Mouse (Mus musculus) stomach, postnatal 0 days (tissue): ENCODE results near the gene Unc119b. TPM values are rescaled to one million over a fixed set of nuclear protein-coding genes. Genes with fewer than 3 reads are reported as not detected.
"Not testable (repeated sequence)": the region's sequence is repeated elsewhere in the genome, so short reads cannot be mapped to it uniquely, and the experiment has no call there.

Experiments
- ATAC-seq: fragments of 200-750 bp; cut with Nextera tagmentation; 2 replicates; pipeline ENCODE4 v1.8.0; 2017; ENCODE audit not compliant: low FRiP score, low TSS enrichment
- DNase-seq: peaks from one replicate; pipeline ENCODE4 v3.0.0-alpha.2; 2016; ENCODE audit warnings: low spot score
- H3K27ac ChIP-seq: fragments of 300-500 bp; sonication (generic); replicated peaks from 2 replicates; pipeline ENCODE4 v1.5.1; 2014; ENCODE audit warnings: mild to moderate bottlenecking, control low read depth
- H3K27me3 ChIP-seq: fragments of 300-500 bp; sonication (generic); 2 replicates; pipeline ENCODE4 v1.6.1; 2014; ENCODE audit warnings: low read length; ENCODE audit not compliant: control insufficient read depth, insufficient read depth
- H3K36me3 ChIP-seq: fragments of 300-500 bp; sonication (generic); 2 replicates; pipeline ENCODE4 v1.6.1; 2014; ENCODE audit warnings: low read length, mixed read lengths; ENCODE audit not compliant: control insufficient read depth, insufficient read depth
- H3K4me1 ChIP-seq: fragments of 300-500 bp; sonication (generic); replicated peaks from 2 replicates; pipeline ENCODE4 v1.6.1; 2014; ENCODE audit warnings: antibody characterized with exemption; ENCODE audit not compliant: control insufficient read depth, insufficient read depth
- H3K4me2 ChIP-seq: fragments of 300-500 bp; sonication (generic); replicated peaks from 2 replicates; pipeline ENCODE4 v1.6.1; 2014; ENCODE audit warnings: low read depth, mild to moderate bottlenecking, control low read depth, moderate library complexity
- H3K4me3 ChIP-seq: fragments of 300-500 bp; sonication (generic); 2 replicates; pipeline ENCODE4 v1.5.1; 2014; ENCODE audit warnings: low read depth, low read length, control low read depth
- H3K9ac ChIP-seq: fragments of 300-500 bp; sonication (generic); 2 replicates; pipeline ENCODE4 v1.6.1; 2014; ENCODE audit warnings: mild to moderate bottlenecking, low read length, control low read depth, mixed read lengths
- H3K9me3 ChIP-seq: fragments of 300-500 bp; sonication (generic); 2 replicates; pipeline ENCODE4 v1.6.1; 2016; ENCODE audit warnings: low read length; ENCODE audit not compliant: control insufficient read depth
- CTCF ChIP-seq: IDR thresholded peaks from 2 replicates; pipeline ENCODE4 v1.5.1; 2016; ENCODE audit warnings: antibody characterized with exemption, low read depth, mild to moderate bottlenecking, moderate library complexity
- EP300 ChIP-seq: optimal IDR thresholded peaks from 2 replicates; pipeline ENCODE3; 2016; ENCODE audit warnings: antibody characterized with exemption
- WGBS: fragments of 180-500 bp; shearing (Covaris S2); extraction: QIAGEN DNeasy Blood & Tissue Kit; methylation state at CpG from one replicate; pipeline ENCODE4 v1.1.7; 2014; 5-methylcytosine and 5-hydroxymethylcytosine counted together
- polyA plus RNA-seq: library from polyadenylated mRNA; unstranded; fragments of >200 nt; fragmentation: Nextera tagmentation; extraction: Ambion mirVana; gene quantifications from 2 replicates; pipeline ENCODE4 v1.2.1, GENCODE M21; 2015

Unc119b gene
- polyA plus RNA-seq, 1 experiment from 2014 or later = 12.9 TPM

DNA sequence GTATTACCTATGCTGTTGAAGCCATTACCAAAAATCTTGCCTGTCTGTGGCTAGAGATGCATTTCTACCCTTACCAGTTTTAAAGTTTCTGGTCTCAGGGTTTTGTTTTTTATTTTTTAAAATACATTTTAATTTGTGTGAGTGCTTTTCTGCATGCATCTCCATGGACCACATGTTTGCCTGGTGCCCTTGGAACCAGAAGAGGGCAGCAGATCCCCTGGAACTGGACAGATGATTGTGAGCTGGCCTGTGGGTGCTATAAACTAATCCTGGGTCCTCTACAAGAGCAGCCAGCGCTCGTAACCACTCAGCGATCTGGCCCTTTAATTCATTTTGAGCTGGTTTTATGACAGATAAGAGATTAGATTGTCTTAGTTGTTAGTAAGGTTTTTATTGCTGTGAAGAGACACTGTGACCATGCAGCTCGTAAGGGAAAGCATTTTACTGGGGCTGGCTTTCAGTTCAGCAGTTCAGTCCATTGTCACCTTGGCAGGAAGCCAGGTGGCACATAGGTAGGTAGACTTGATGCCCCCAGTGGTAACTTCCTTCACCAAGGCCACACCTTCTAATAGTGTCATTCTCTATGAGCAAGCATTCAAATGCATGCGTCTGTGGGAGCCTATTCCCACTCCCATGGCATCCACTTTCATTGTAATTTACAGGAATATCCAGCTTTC lies 45.0 kb downstream of the Unc119b start:
- H3K9ac ChIP-seq = no peak overlapping the region
- H3K4me3 ChIP-seq = no peak overlapping the region
- 95% methylated on average over 5 of the region's 5 CpGs for whole genome bisulfite sequencing
- TF ChIP-seq CTCF = peak; percentile 47
- TF ChIP-seq EP300 = no peak
- peaks cover 19% of the 10 kb centered on the region for H3K36me3 ChIP-seq
- no peak overlapping the region for H3K27ac ChIP-seq
- DNase-seq (no peak), ATAC-seq (no peak)
- no peak overlapping the region for H3K4me2 ChIP-seq
- no peaks in the 10 kb centered on the region for H3K27me3 ChIP-seq
- H3K4me1 ChIP-seq = no peaks in the 10 kb centered on the region
- no peaks in the 10 kb centered on the region for H3K9me3 ChIP-seq

DNA sequence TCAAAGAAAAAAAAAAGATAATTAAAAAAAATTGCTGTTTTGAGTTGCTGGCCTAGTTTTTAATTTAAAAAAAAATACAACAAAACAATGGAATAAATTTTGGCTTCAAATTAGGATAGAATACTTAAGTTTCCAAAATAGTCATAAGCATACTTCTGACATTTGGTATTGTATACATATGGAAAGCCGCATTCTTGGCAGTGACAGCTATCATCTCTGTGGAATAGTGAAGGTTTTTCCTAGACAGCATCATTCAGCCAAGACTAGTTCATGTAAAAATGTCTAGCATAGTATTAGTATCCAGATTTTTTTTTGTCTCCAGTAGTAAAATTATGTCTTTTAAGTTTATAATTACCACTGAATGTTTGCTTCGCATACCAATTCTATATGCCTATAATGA lies 49.1 kb downstream of the Unc119b start:
- Histone ChIP-seq H3K4me1 (no peaks in the 10 kb centered on the region), H3K9ac (no peak overlapping the region), H3K4me2 (no peak overlapping the region), H3K27me3 (no peaks in the 10 kb centered on the region), H3K9me3 (no peaks in the 10 kb centered on the region), H3K27ac (no peak overlapping the region), H3K36me3 (peaks cover 26% of the 10 kb centered on the region), H3K4me3 (no peak overlapping the region)
- ATAC-seq (no peak), DNase-seq (no peak)
- TF ChIP-seq EP300 = no peak
- no peak for TF ChIP-seq CTCF
- whole genome bisulfite sequencing = 95% methylated on average over 2 of the region's 2 CpGs

DNA sequence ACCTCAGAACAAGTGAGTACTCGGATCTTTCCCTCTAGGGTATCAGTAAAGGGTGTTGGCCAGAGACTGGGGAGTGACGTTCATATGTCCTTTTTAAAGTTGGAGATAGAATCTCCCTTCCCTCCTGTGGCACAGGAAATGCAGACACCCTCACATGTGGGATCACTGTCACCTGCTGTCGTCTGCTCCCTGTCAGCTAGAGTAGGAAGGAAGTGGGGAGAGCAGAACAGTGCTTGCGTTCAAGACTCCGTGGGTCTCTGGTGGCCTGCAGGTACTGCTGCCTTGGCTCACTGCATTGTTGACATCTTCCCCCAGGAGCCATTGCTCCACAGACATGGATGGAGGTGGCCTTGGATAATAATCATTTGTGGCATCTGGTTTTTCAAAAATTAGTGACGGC lies 51.3 kb downstream of the Unc119b start:
- no peak for TF ChIP-seq EP300
- TF ChIP-seq CTCF = no peak
- peaks cover 12% of the 10 kb centered on the region for H3K36me3 ChIP-seq
- no peak overlapping the region for H3K27ac ChIP-seq
- no peak overlapping the region for H3K9ac ChIP-seq
- H3K27me3 ChIP-seq = no peaks in the 10 kb centered on the region
- ATAC-seq (no peak), DNase-seq (no peak)
- no peak overlapping the region for H3K4me2 ChIP-seq
- H3K4me1 ChIP-seq = no peaks in the 10 kb centered on the region
- H3K4me3 ChIP-seq = no peak overlapping the region
- H3K9me3 ChIP-seq = no peaks in the 10 kb centered on the region
- 91% methylated on average over 6 of the region's 6 CpGs for WGBS

DNA sequence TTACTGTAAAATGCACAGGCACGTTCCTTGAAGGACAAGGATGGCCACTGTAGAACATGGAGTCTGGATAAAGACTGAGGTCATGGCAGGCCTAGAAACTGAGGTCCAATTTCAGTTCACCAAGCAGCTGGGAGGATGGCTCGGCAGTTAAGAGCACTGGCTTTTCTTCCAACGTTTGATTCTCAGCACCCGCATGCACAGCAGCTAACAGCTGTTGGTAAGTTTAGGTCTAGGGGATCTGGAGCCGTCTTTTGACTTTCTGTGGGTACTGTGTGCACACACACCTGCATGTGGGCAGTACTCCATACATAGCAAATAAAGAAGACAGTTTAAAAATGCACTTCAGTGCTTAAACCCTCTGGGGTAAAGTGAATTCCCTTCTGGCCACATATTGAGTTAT lies 53.1 kb downstream of the Unc119b start:
- 81% methylated on average over 5 of the region's 5 CpGs for WGBS
- H3K27me3 ChIP-seq = no peaks in the 10 kb centered on the region
- ATAC-seq = no peak
- H3K9me3 ChIP-seq = no peaks in the 10 kb centered on the region
- H3K4me1 ChIP-seq = no peaks in the 10 kb centered on the region
- no peak for TF ChIP-seq EP300
- no peak for TF ChIP-seq CTCF
- no peak overlapping the region for H3K9ac ChIP-seq
- H3K27ac ChIP-seq = no peak overlapping the region
- H3K4me2 ChIP-seq = no peak overlapping the region
- peaks cover 7% of the 10 kb centered on the region; the same call in 1 of the 2 replicates for H3K36me3 ChIP-seq
- DNase-seq = no peak
- no peak overlapping the region for H3K4me3 ChIP-seq

DNA sequence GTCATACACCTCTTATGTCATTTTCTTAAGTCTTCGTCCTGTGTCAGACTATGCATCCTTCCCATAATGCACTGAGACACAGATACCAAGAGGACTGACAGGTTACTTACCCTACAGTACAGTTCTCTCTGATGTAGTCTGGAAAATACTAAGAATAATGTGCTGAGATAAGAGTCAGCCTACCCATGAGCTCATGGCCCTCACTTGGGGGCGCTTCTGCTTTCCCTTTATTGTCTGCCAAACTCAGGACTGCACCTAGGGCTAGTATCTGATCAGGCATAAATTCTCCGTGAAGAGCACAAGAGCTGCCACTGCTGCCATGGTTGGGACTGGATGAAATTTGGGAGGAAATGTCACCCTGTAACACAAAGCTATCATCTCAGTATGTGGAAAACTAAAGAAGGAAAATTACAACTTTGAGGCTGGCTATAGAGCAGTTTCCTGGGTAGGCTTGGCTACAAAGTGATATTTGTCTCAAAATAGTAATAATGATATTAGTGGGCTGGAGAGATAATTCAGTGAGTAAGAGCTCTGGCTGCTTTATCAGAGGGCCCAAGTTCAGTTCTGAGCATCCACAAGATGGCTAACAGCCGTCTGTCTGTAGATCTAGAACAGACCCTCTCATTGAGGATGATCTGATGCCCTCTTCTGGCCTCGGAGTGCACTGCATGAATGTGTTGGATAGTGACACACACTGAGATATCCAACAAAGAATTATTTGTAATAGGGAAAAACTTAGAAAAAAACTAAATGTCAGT lies 58.5 kb downstream of the Unc119b start:
- Histone ChIP-seq H3K9me3 (no peaks in the 10 kb centered on the region), H3K4me3 (no peak overlapping the region), H3K36me3 (peaks cover 5% of the 10 kb centered on the region), H3K27me3 (no peaks in the 10 kb centered on the region), H3K4me2 (no peak overlapping the region), H3K4me1 (peaks cover 7% of the 10 kb centered on the region; the same call in 1 of the 2 replicates), H3K27ac (no peak overlapping the region), H3K9ac (no peak overlapping the region)
- DNase-seq = peak; percentile 71
- 57% methylated on average over 5 of the region's 5 CpGs for WGBS
- peak; percentile 83 for TF ChIP-seq CTCF
- no peak for TF ChIP-seq EP300
- ATAC-seq = no peak

DNA sequence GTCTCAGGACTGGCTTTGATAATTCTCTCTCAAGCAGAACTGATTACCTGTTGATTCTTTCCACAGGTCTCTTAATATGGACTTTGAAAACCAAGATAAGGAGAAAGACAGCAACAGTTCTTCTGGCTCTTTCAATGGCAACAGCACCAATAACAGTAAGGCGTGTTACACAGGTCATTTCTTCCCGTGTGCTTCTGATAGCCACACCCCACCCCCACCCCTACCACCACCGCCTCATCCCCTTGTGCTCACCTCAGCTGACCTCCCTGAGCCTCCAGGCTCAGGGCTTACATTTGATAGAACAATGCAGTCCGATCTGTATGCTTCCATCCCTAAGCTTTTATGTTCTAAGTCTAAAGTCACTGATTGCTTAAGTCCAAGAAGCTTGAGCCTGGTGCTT lies 60.0 kb downstream of the Unc119b start:
- no peaks in the 10 kb centered on the region for H3K9me3 ChIP-seq
- TF ChIP-seq CTCF (no peak), EP300 (no peak)
- no peak for ATAC-seq
- H3K36me3 ChIP-seq = peaks cover 5% of the 10 kb centered on the region
- H3K27me3 ChIP-seq = no peaks in the 10 kb centered on the region
- no peak overlapping the region for H3K9ac ChIP-seq
- no peak for DNase-seq
- H3K4me3 ChIP-seq = no peak overlapping the region
- no peak overlapping the region for H3K27ac ChIP-seq
- H3K4me2 ChIP-seq = no peak overlapping the region
- peaks cover 7% of the 10 kb centered on the region; the same call in 1 of the 2 replicates for H3K4me1 ChIP-seq
- 61% methylated on average over 4 of the region's 4 CpGs for WGBS

DNA sequence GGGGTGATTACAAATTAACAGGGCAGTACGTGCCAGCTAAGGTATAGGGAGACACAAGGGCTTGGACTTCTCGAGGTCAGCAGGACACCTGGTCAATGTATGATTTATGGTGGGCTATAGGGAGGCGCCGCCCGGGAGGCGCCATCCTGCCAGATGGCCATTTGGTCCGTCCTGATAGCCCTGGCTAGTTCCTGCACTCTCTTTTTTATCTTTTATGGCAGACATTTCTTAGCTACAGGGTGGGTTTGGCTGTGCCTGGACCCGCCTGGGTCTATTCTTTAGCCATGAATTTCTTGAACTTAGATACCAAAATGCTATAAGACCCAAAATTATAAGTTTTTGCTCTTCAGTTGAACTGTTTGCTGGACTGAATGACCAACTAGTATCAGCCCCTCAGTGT lies 61.5 kb downstream of the Unc119b start:
- H3K9ac ChIP-seq, H3K4me2 ChIP-seq, H3K9me3 ChIP-seq, H3K36me3 ChIP-seq, DNase-seq, H3K27ac ChIP-seq, H3K27me3 ChIP-seq, H3K4me3 ChIP-seq, ATAC-seq, H3K4me1 ChIP-seq: not testable (repeated sequence)
- WGBS = 64% methylated on average over 8 of the region's 8 CpGs
